Mouse (Mus musculus) limb, embryonic 14.5 days (tissue): Measurements from ENCODE around the gene Pisd. TPM values are rescaled to one million over a fixed set of nuclear protein-coding genes. Genes with fewer than 3 reads are reported as not detected.

Experiments used
- ATAC-seq: fragments of 200-750 bp; cut with Nextera tagmentation; 2 replicates; pipeline ENCODE4 v1.8.0; 2017; ENCODE audit warnings: low read depth, moderate number of reproducible peaks, moderate TSS enrichment; ENCODE audit not compliant: low FRiP score
- DNase-seq: peaks from one replicate; pipeline ENCODE4 v3.0.0-alpha.2; 2015; ENCODE audit warnings: low spot score
- H3K27ac ChIP-seq: fragments of 300-500 bp; sonication (generic); replicated peaks from 2 replicates; pipeline ENCODE4 v1.5.1; 2014; ENCODE audit warnings: low read depth, mild to moderate bottlenecking, low read length, moderate library complexity, mixed read lengths
- H3K27me3 ChIP-seq: fragments of 300-500 bp; sonication (generic); 2 replicates; pipeline ENCODE4 v1.6.1; 2014; ENCODE audit warnings: low read length, mixed read lengths; ENCODE audit not compliant: control insufficient read depth, insufficient read depth
- H3K36me3 ChIP-seq: fragments of 300-500 bp; sonication (generic); 2 replicates; pipeline ENCODE4 v1.6.1; 2014; ENCODE audit warnings: mild to moderate bottlenecking, low read length, moderate library complexity, mixed read lengths; ENCODE audit not compliant: control insufficient read depth, insufficient read depth
- H3K4me1 ChIP-seq: fragments of 300-500 bp; sonication (generic); 2 replicates; pipeline ENCODE4 v1.6.1; 2014; ENCODE audit warnings: antibody characterized with exemption, low read length, mixed read lengths; ENCODE audit not compliant: control insufficient read depth, insufficient read depth
- H3K4me2 ChIP-seq: fragments of 300-500 bp; sonication (generic); replicated peaks from 2 replicates; pipeline ENCODE4 v1.6.1; 2014; ENCODE audit warnings: low read depth, mild to moderate bottlenecking, low read length, moderate library complexity; ENCODE audit not compliant: severe bottlenecking
- H3K4me3 ChIP-seq: fragments of 300-500 bp; sonication (generic); replicated peaks from 2 replicates; pipeline ENCODE4 v1.5.1; 2014; ENCODE audit warnings: low read length
- H3K9ac ChIP-seq: fragments of 300-500 bp; sonication (generic); 2 replicates; pipeline ENCODE4 v1.6.1; 2014; ENCODE audit warnings: mild to moderate bottlenecking, low read depth, low read length, moderate library complexity; ENCODE audit not compliant: severe bottlenecking
- H3K9me3 ChIP-seq: fragments of 300-500 bp; sonication (generic); 2 replicates; pipeline ENCODE4 v1.6.1; 2016; ENCODE audit warnings: low read length; ENCODE audit not compliant: control insufficient read depth
- POLR2A ChIP-seq: fragments of 200-500 bp; IDR thresholded peaks from 2 replicates; pipeline ENCODE4 v1.8.0; 2012; ENCODE audit warnings: inconsistent platforms, mild to moderate bottlenecking, moderate library complexity, borderline replicate concordance; ENCODE audit not compliant: insufficient read depth, insufficient read length; ENCODE audit errors: extremely low read depth
- WGBS: fragments of 180-500 bp; shearing (Covaris S2); extraction: QIAGEN DNeasy Blood & Tissue Kit; methylation state at CpG from one replicate; pipeline ENCODE4 v1.1.7; 2014; 5-methylcytosine and 5-hydroxymethylcytosine counted together
- polyA plus RNA-seq, 2 experiments: library from polyadenylated mRNA; depleted of rRNA in 1 of 2; stranded (reverse) in 1 of 2; unstranded in 1 of 2; fragments of >200 nt; fragmentation: Nextera tagmentation in 1 of 2; extraction: Ambion mirVana in 1 of 2; gene quantifications; 2 replicates each; pipeline versions ENCODE4 v1.2.1 to v1.2.3; 2012 to 2014

Gene Pisd
- polyA plus RNA-seq, 2 experiments, result 45.7 to 57.5 TPM

DNA sequence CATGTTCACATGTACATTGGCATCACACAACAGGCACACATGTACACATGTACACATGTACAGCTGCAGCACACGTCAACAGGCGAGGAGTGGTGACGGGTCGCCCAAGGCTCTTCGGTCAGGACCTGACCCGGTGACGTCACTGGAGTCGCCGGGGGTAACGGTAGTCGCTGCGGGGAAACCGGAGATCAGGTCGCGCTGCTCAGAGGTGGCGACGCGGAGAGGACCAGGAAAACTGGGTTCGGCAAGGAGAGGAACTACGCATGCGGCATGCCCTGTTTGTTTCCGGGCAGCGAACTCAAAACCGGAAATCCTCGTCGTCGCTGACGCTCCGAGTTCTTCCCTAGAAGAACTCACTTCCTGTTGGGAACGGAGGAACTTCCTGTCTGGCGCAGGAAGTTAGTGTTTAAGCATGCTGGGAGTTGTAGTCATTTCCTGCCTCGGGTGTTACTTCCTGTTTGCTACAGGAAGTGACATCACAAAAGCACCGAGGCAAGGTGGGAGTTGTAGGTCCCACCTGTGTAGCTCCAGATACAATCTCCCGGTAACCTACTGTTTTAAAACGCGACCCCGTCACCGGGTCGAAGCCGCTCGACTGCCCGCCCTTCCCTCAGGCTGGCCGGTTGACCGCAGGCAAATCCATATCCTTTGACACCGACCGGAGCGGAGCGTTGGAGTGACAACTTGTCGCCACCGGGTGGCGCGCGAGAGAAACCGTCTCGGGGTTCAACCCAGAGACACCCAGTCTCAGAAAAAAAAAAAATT, 71.6 kb downstream of the Pisd start:
- H3K4me1 ChIP-seq, result peaks cover 6% of the 10 kb centered on the region; the same call in 1 of the 2 replicates
- no peaks in the 10 kb centered on the region for H3K36me3 ChIP-seq
- peak overlapping the region; percentile 83 for H3K27ac ChIP-seq
- peak overlapping the region; percentile 65 for H3K9ac ChIP-seq
- TF ChIP-seq POLR2A, result peak; percentile 30; the same call in 1 of the 2 replicates
- no peaks in the 10 kb centered on the region for H3K27me3 ChIP-seq
- H3K4me2 ChIP-seq, result peak overlapping the region; percentile 65
- WGBS, result under 1% methylated on average over 55 of the region's 55 CpGs
- H3K9me3 ChIP-seq, result no peaks in the 10 kb centered on the region
- peak overlapping the region; percentile 55 for H3K4me3 ChIP-seq
- DNase-seq, result peak; percentile 100
- peak; percentile 99 for ATAC-seq

DNA sequence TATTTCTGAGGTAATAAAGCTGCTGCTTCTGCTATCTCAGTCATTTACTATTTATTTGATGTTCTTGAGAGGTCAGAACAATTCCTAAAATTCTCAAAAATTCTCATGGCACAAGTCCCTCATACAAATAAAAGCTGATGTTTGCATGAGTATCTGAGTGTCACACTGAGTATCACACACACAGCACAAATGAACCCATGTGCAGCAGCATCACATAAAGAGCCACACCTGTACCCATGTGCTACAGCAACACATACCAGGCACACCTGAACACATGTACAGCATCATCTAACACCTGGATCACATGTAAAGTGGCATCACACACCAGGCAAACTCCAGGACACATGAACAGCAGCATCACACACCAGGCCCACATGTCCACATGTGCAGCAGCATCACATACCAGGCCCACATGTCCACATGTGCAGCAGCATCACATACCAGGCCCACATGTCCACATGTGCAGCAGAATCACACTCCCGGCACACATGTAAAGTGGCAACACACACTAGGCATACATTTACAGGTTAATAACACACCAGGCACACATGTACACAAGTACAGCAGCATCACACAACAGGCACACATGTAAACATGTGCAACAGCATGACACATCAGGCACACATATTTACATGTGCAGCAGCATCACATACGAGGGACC, 72.3 kb downstream of the Pisd start:
- DNase-seq, result no peak
- WGBS, result 19% methylated on average over 2 of the region's 2 CpGs
- no peak for ATAC-seq

DNA sequence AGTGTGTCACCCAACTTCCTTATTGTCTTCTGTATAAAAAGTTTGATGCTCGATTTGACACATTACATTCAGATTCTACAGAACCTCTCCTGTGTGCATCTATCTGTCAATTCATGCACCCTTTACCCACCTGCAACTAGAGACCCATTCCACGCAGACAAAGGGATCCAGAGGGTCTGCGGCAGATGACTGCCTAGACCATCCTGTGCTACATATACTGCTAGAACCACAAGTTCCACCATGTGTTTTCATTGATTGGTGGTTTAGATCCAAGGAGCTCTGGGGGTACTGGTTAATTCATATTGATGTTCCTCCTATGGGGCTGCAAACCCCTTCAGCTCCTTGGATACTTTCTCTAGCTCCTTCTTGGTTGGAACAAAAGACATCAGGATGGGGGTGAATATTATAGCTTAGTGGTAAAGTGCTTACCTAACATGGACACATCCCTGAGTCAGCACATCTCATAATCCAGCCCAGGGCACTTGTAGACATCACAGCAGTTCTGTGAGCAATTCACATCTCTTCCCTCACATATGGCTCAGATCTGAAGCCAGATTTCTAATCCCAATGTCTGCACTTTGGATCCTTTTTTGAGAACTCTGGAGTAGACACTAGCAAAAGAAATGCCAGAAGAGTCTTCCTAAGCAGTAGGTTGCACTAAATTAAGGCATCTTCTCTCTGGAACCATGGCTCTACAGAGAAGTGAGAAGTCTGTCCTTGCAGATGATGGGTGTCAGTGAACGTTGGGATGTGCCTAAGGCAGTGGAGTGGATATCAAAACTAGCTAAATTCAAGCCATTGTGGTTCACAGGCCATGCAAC, 73.0 kb downstream of the Pisd start:
- 67% methylated on average over 4 of the region's 4 CpGs for WGBS
- no peak for DNase-seq
- TF ChIP-seq POLR2A, result no peak
- H3K27ac ChIP-seq, result no peak overlapping the region
- H3K27me3 ChIP-seq, result no peaks in the 10 kb centered on the region
- H3K4me1 ChIP-seq, result peaks cover 6% of the 10 kb centered on the region; the same call in 1 of the 2 replicates
- peak overlapping the region; percentile 65; the same call in 1 of the 2 replicates for H3K4me2 ChIP-seq
- ATAC-seq, result no peak
- H3K4me3 ChIP-seq, result no peak overlapping the region
- no peaks in the 10 kb centered on the region for H3K36me3 ChIP-seq
- no peak overlapping the region for H3K9ac ChIP-seq
- no peaks in the 10 kb centered on the region for H3K9me3 ChIP-seq

More for the DNA sequence above, 72.3 kb downstream of the Pisd start:
- Histone ChIP-seq H3K4me2 (peak overlapping the region; percentile 65), H3K9me3 (no peaks in the 10 kb centered on the region), H3K4me1 (peaks cover 6% of the 10 kb centered on the region; the same call in 1 of the 2 replicates), H3K27ac (peak overlapping the region; percentile 83), H3K4me3 (peak overlapping the region; percentile 55), H3K27me3 (no peaks in the 10 kb centered on the region), H3K9ac (peak overlapping the region; percentile 65), H3K36me3 (no peaks in the 10 kb centered on the region)
- TF ChIP-seq POLR2A, result no peak

DNA sequence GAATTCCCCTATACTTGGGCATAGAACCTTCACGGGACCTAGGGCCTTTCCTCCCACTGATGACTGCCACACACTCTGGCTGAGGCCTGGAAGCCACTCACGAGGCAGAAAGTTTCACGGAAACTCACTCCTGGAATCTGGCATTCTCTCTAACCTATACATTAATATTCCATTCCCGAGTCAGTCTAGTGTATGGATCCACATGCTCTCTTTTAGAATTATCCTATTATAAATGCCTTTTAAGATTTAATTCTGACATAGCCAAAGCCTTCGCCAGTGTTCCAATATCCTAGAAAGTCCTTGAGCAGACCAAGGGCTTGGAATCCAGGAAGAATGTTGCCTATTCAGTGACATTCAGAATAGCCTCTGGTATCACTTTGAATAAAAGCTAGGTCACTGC, 74.0 kb downstream of the Pisd start:
- 73% methylated on average over 5 of the region's 5 CpGs for WGBS
- peaks cover 6% of the 10 kb centered on the region; the same call in 1 of the 2 replicates for H3K4me1 ChIP-seq
- no peak for TF ChIP-seq POLR2A
- ATAC-seq (no peak), DNase-seq (no peak)
- no peaks in the 10 kb centered on the region for H3K9me3 ChIP-seq
- H3K4me2 ChIP-seq, result no peak overlapping the region
- no peak overlapping the region for H3K4me3 ChIP-seq
- H3K27ac ChIP-seq, result no peak overlapping the region
- no peaks in the 10 kb centered on the region for H3K27me3 ChIP-seq
- H3K9ac ChIP-seq, result no peak overlapping the region
- no peaks in the 10 kb centered on the region for H3K36me3 ChIP-seq

DNA sequence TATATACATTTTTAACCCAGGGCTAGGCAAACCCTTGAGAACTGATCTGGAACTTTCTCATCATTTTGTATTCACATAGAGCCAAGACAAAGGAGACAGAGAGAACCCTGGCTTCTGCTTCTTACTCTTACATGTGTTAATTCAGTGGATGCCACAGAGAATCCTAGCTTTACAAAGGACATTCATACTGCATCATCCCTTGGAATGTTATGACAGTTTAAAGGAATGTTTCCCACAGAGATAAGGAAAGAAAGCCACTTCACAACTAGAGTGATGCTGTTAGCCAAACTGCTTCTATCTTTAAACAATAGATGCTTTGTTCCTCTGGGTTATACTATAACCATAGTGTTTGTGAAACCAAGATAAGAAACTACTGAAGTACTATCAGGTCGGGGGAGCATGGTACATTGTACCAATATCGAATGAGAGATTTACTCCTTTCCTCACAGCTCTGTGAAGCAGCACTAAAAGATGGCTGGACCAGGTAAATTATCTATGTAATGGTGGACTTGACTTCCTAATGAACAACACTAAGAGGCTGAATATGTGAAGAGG, 79.1 kb downstream of the Pisd start:
- Histone ChIP-seq H3K4me2 (no peak overlapping the region), H3K27ac (no peak overlapping the region), H3K9ac (no peak overlapping the region), H3K4me3 (no peak overlapping the region), H3K27me3 (no peaks in the 10 kb centered on the region), H3K4me1 (no peaks in the 10 kb centered on the region), H3K36me3 (no peaks in the 10 kb centered on the region), H3K9me3 (no peaks in the 10 kb centered on the region)
- no peak for DNase-seq
- 87% methylated on average over 2 of the region's 2 CpGs for WGBS
- no peak for TF ChIP-seq POLR2A
- ATAC-seq, result no peak
